ENCODE assay signal across 8 mouse cellular contexts in genomic region chr12:79965471-79966288, GRCm38 (mm10).
DNase-seq lines count a peak whose midpoint lies in the region; ATAC-seq and TF ChIP-seq lines count a peak whose summit lies in the region.

No protein-coding gene starts in this region.

- 3% methylated on average over 46 of the region's 46 CpGs for WGBS in forebrain, postnatal 0 days
- 7% methylated on average over 46 of the region's 46 CpGs for WGBS in intestine, embryonic 16.5 days
- WGBS in liver, embryonic 13.5 days (ENCODE audit: insufficient replicate concordance), result 5% methylated on average over 46 of the region's 46 CpGs
- WGBS in olfactory bulb, adult 2 months, result 7% methylated on average over 46 of the region's 46 CpGs

- peak overlapping the region; percentile 80 for H3K9ac ChIP-seq in forebrain, postnatal 0 days
- H3K9ac ChIP-seq in intestine, embryonic 16.5 days (ENCODE audit: low read depth, low read length), result peak overlapping the region; percentile 71
- H3K9ac ChIP-seq in liver, embryonic 13.5 days, result peak overlapping the region; percentile 62

- peak; percentile 47 for DNase-seq in layer of hippocampus, adult 11-12 months (ENCODE audit: low spot score)
- DNase-seq in layer of hippocampus, adult 9-10 months (ENCODE audit: low spot score), result no peak
- peak; percentile 85 for DNase-seq in brain, adult 2 months (ENCODE audit: low read depth, low spot score)
- DNase-seq in forebrain, postnatal 0 days, result peak; percentile 88
- DNase-seq in liver, embryonic 13.5 days, result no peak
- no peak for DNase-seq in adipocyte (ENCODE audit: low spot score)

- H3K36me3 ChIP-seq in forebrain, postnatal 0 days (ENCODE audit: insufficient read depth), result no peaks in the 10 kb centered on the region
- H3K36me3 ChIP-seq in intestine, embryonic 16.5 days (ENCODE audit: control insufficient read depth, insufficient read depth, low read length), result no peaks in the 10 kb centered on the region
- no peaks in the 10 kb centered on the region for H3K36me3 ChIP-seq in liver, embryonic 13.5 days

- H3K27ac ChIP-seq in forebrain, postnatal 0 days (ENCODE audit: low read depth, low read length), result peak overlapping the region; percentile 80
- peak overlapping the region; percentile 73 for H3K27ac ChIP-seq in intestine, embryonic 16.5 days (ENCODE audit: low read length)
- peak overlapping the region; percentile 45 for H3K27ac ChIP-seq in liver, embryonic 13.5 days
- H3K27ac ChIP-seq in olfactory bulb, adult 2 months (ENCODE audit: insufficient read depth, low read depth, low read length), result no peak overlapping the region

- ATAC-seq in forebrain, postnatal 0 days, result peak; percentile 89
- peak; percentile 49 for ATAC-seq in intestine, embryonic 16.5 days
- ATAC-seq in liver, embryonic 13.5 days (ENCODE audit: low read depth), result peak; percentile 72

- H3K9me3 ChIP-seq in forebrain, postnatal 0 days (ENCODE audit: low read length), result no peaks in the 10 kb centered on the region
- H3K9me3 ChIP-seq in intestine, embryonic 16.5 days (ENCODE audit: control insufficient read depth, low read length), result no peaks in the 10 kb centered on the region
- H3K9me3 ChIP-seq in liver, embryonic 13.5 days (replicated peaks), result no peaks in the 10 kb centered on the region

- H3K4me1 ChIP-seq in forebrain, postnatal 0 days (ENCODE audit: insufficient read depth), result peaks cover 10% of the 10 kb centered on the region
- H3K4me1 ChIP-seq in intestine, embryonic 16.5 days (ENCODE audit: control insufficient read depth, insufficient read depth, low read length), result peaks cover 45% of the 10 kb centered on the region
- peaks cover 43% of the 10 kb centered on the region for H3K4me1 ChIP-seq in liver, embryonic 13.5 days (replicated peaks)
- peaks cover 17% of the 10 kb centered on the region for H3K4me1 ChIP-seq in olfactory bulb, adult 2 months (ENCODE audit: control insufficient read depth, insufficient read depth, low read length)

- H3K4me2 ChIP-seq in forebrain, postnatal 0 days (ENCODE audit: low read depth), result peak overlapping the region; percentile 69
- H3K4me2 ChIP-seq in intestine, embryonic 16.5 days (ENCODE audit: low read depth, low read length), result peak overlapping the region; percentile 74
- peak overlapping the region; percentile 81 for H3K4me2 ChIP-seq in liver, embryonic 13.5 days

- H3K27me3 ChIP-seq in forebrain, postnatal 0 days (ENCODE audit: insufficient read depth, low read length), result no peaks in the 10 kb centered on the region
- no peaks in the 10 kb centered on the region for H3K27me3 ChIP-seq in intestine, embryonic 16.5 days (replicated peaks; ENCODE audit: control insufficient read depth, insufficient read depth, low read length)
- H3K27me3 ChIP-seq in liver, embryonic 13.5 days, result 0 out of 2 replicates have a peak, but pooled peaks cover 4% of the 10 kb centered on the region

- TF ChIP-seq CTCF in forebrain, postnatal 0 days (IDR thresholded peaks at IDR 0.05; ENCODE audit: low read depth), result no peak
- TF ChIP-seq CTCF in olfactory bulb, adult 2 months (IDR thresholded peaks at IDR 0.05; ENCODE audit: insufficient read depth, low read depth, low read length), result no peak

- peak overlapping the region; percentile 45 for H3K4me3 ChIP-seq in forebrain, postnatal 0 days (ENCODE audit: low read depth, low read length)
- peak overlapping the region; percentile 47 for H3K4me3 ChIP-seq in intestine, embryonic 16.5 days (ENCODE audit: low read length)
- peak overlapping the region; percentile 60 for H3K4me3 ChIP-seq in liver, embryonic 13.5 days (replicated peaks)
- peak overlapping the region; percentile 54 for H3K4me3 ChIP-seq in olfactory bulb, adult 2 months (ENCODE audit: insufficient read depth, low read depth, low read length)

- peak; percentile 74 for TF ChIP-seq POLR2A in olfactory bulb, adult 2 months (IDR thresholded peaks at IDR 0.05; ENCODE audit: insufficient read depth, low read depth, low read length)

Comparison
In these comparisons a context has a peak if more than half of its experiments do, and no peak if none do; other contexts are left out.
1. DNase-seq: peak in layer of hippocampus, adult 11-12 months (single experiment), brain, adult 2 months (single experiment) and forebrain, postnatal 0 days (single experiment); none in layer of hippocampus, adult 9-10 months (single experiment), liver, embryonic 13.5 days (single experiment) and adipocyte (single experiment).
2. Peak in every context shown above with its lines, with median percentiles within 50 percentile points of each other: ATAC-seq, H3K4me2 ChIP-seq, H3K4me3 ChIP-seq and H3K9ac ChIP-seq.